Mouse (Mus musculus): ENCODE measurements around the gene Hivep2. TPM values are rescaled to one million over a fixed set of nuclear protein-coding genes. Genes with fewer than 3 reads are reported as not detected.

Gene Hivep2
- total RNA-seq, 2 experiments from 2014 or later = 28.1 to 28.8 TPM

DNA sequence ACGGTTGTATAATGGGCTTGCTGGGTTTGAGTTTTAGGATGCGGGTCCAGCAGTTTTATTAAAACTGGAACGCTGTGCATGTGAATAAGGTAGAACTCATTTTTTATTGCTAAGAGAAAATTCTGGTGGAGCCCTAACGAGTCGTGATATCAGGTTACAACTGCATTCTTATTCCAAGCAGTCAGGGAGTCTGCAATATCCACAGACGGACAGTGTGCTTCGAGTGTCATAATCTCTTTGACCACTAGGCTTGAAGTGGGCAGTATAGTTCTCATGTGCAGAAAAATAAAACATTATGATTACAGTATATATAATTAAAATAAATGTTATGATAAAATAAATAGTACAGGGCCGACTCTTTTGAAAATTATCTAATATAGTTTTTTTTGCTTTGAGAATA lies 3.1 kb downstream of the Hivep2 start:
- peak in 1 of 2 experiments; percentile 52 for DNase-seq
- intact Hi-C loops (cut with DNase I) = loop anchor here (5.0 kb wide), 2 partner anchors 228 to 353 kb away; no protein-coding TSS in a partner anchor

DNA sequence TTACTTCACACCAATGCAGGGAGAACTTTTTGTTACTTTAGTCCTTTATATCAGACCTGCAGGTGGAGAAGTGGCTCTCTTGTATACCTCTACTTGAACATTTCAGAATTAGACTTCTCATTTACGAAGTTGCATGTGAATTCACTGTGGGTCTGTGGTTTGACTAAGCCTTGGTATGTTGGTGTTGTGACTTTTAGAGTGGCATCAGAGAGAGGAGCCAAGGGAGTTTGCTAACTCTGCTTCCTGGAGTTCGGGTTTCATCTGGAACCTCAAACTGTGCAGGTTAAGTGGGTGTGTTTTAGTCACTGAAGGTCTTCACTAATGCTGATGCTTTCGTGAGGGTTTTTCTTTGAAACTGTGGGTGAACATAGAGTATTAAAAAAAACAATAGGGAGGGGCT lies 4.4 kb downstream of the Hivep2 start:
- intact Hi-C loops (cut with DNase I) = no loop called here
- no peak for DNase-seq

GRCm38 (mm10) chr10:13971268-13971667 lies 5.4 kb downstream of the Hivep2 start:
- DNase-seq = no peak
- intact Hi-C loops (cut with DNase I) = no loop called here

GRCm38 (mm10) chr10:13973563-13974179 lies 7.8 kb downstream of the Hivep2 start:
- intact Hi-C loops (cut with DNase I) = no loop called here
- DNase-seq = no peak

DNA sequence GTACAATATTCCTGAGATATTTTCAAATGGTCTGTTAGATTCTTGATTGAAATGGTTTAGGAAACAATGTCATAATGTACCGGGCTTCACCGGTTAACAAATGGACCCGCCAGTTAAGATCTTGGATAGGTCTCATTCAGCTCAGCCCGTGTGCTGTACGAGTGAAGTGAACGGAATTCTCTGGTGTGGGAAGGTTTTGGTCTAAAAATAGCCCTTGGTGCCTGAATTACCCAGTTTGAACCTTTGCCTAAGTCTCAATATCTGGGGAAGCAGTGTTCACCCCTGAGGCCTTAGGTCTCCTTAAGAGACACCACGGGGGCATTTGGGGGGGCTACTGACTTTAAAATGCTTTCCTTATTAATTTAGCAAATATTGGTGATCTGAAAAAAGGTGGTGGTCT lies 8.6 kb downstream of the Hivep2 start:
- DNase-seq = no peak
- intact Hi-C loops (cut with DNase I) = no loop called here

GRCm38 (mm10) chr10:13975861-13976260 lies 10.0 kb downstream of the Hivep2 start:
- intact Hi-C loops (cut with DNase I) = no loop called here
- no peak for DNase-seq

- intact Hi-C loops (cut with DNase I) = no loop called here
- no peak for DNase-seq
These were observed 10.4 kb downstream of the Hivep2 start for GRCm38 (mm10) chr10:13976267-13976666.

GRCm38 (mm10) chr10:13982271-13982670 lies 16.4 kb downstream of the Hivep2 start:
- intact Hi-C loops (cut with DNase I) = loop anchor here (2.0 kb wide), 1 partner anchor 15 kb away; the partner anchor contains the start of gene Hivep2

GRCm38 (mm10) chr10:13982769-13983381 lies 17.0 kb downstream of the Hivep2 start:
- intact Hi-C loops (cut with DNase I) = loop anchor here (2.0 kb wide), 1 partner anchor 16 kb away; the partner anchor contains the start of gene Hivep2
- peak; percentile 78 to 82 for DNase-seq

More at GRCm38 (mm10) chr10:13982271-13982670, 16.4 kb downstream of the Hivep2 start:
- no peak for DNase-seq

- DNase-seq = peak in 1 of 2 experiments; percentile 34
- intact Hi-C loops (cut with DNase I) = loop anchor here (2.0 kb wide), 1 partner anchor 17 kb away; the partner anchor contains the start of gene Hivep2
These were observed 17.8 kb downstream of the Hivep2 start for GRCm38 (mm10) chr10:13983631-13984030.

- intact Hi-C loops (cut with DNase I) = no loop called here
- DNase-seq = no peak
These were observed 18.4 kb downstream of the Hivep2 start for GRCm38 (mm10) chr10:13984233-13984632.

DNA sequence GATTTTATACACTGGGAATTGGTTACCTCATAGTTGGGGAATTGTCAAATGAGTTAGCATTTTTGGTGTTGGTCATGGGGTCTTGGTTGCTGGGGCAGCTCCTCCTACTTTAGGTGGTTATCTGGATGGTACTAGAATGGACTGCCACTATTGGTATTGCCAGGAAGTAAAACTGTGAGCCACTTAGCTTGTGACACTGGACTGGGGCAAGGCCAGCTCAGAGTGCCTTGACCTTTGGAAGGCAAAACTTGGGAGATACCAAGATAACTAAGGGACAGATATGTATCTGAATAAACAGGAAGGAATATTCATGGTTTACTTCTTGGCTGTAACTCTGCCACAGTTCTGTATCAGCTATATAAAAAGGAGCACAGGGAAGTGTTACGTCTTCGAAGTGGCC lies 20.7 kb downstream of the Hivep2 start:
- intact Hi-C loops (cut with DNase I) = no loop called here
- DNase-seq = no peak

- intact Hi-C loops (cut with DNase I) = no loop called here
- DNase-seq = no peak
These were observed 21.5 kb downstream of the Hivep2 start for GRCm38 (mm10) chr10:13987336-13987735.

GRCm38 (mm10) chr10:13988280-13988679 lies 22.4 kb downstream of the Hivep2 start:
- intact Hi-C loops (cut with DNase I) = no loop called here
- DNase-seq = no peak

DNA sequence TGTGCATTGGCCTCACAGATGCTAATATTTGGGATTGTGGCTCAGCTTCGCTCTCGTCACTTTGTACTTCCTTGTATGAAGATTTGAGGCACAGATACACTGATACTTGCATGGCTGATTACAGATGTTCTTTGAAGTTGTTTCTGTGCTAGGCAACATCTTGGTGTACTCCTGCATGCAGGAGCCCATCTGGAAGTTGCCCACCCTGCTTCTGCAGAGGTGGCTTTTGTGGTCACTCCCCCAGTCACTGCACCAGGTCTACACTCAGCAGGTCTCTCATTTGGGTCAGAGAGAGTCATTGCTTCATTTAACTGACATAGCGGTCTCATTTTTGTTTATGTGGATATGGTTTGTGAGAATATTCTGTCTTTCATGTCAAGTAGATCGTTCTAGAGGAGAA lies 22.9 kb downstream of the Hivep2 start:
- no peak for DNase-seq
- intact Hi-C loops (cut with DNase I) = no loop called here

DNA sequence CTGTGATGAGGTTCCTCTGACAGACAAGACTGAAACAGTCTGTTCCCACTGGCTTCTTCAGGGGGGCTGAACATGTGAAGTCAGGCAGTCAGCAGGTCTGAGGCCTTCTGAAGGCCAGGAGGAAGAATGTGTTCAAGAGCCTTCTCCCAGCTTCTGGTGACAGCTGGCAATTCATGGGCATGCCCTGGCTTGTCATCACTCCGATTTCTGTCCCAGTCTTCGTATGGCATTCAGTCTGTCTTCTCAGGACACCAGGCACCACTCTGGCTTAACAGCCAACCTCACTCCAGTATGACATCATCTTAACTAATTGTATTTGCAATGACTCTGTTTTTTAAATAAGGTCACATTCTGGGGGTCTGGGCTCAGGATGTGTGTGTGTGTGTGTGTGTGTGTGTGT lies 25.0 kb downstream of the Hivep2 start:
- DNase-seq = peak in 1 of 2 experiments; percentile 18
- intact Hi-C loops (cut with DNase I) = no loop called here

- no peak for DNase-seq
- intact Hi-C loops (cut with DNase I) = no loop called here
These were observed 27.5 kb downstream of the Hivep2 start for GRCm38 (mm10) chr10:13993411-13993810.

DNA sequence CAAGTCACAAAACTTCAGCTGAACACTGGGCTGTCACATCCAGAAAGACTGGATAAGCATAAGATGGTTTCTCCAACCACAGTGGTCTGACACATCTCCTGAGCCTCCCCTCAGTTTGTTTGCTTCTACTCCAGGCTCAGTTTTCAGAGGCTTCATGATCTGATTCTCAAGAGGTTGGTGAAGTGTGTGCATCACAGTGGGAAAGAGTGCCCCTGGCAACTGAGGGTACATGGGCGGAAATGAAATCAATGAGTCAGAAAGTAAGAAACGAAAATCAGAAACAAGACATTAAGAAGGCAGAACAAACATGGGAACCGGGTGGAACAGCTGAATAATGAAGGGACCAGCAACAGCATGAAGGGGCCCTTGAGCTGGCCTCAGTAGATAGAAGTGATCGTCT lies 31.5 kb downstream of the Hivep2 start:
- intact Hi-C loops (cut with DNase I) = no loop called here
- DNase-seq = no peak

DNA sequence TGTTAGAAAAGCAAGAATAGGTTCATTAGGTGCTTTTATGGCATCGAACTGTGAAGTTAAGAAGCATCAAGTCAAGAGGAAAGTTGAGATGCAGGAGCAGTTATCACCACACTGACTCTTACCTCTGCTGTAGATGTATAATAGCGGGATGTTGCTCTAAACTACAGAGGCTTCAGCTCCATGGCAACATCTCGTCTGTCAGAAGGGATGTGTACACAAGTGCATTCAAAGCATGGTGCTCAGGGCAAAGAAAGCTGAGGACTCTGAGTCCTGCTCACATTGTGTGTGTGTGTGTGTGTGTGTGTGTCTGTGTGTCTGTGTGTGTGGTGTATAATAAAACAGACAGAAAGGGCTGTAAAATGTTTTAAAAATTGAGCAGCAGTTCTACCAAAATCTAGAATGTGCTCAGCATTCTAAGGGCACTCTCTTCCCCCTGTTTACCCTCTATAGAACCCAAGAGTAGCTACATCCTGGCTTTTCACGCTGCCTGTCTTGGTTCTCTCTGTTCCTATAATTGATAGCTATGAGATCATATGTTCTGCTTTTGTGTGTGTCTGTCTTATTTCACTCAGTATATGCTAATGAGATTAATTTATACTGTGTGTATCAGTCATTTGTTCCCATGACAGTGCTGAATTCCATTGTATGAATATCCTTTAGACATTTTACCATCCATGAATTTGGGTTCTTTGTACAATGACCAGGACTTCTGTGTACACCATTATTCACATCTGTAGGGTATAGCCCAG lies 39.1 kb downstream of the Hivep2 start:
- DNase-seq = no peak
- intact Hi-C loops (cut with DNase I) = no loop called here

- intact Hi-C loops (cut with DNase I) = loop anchor here (1.0 kb wide), 1 partner anchor 10 kb away; no protein-coding TSS in a partner anchor
- no peak for DNase-seq
These were observed 43.8 kb downstream of the Hivep2 start for GRCm38 (mm10) chr10:14009721-14010120.

DNA sequence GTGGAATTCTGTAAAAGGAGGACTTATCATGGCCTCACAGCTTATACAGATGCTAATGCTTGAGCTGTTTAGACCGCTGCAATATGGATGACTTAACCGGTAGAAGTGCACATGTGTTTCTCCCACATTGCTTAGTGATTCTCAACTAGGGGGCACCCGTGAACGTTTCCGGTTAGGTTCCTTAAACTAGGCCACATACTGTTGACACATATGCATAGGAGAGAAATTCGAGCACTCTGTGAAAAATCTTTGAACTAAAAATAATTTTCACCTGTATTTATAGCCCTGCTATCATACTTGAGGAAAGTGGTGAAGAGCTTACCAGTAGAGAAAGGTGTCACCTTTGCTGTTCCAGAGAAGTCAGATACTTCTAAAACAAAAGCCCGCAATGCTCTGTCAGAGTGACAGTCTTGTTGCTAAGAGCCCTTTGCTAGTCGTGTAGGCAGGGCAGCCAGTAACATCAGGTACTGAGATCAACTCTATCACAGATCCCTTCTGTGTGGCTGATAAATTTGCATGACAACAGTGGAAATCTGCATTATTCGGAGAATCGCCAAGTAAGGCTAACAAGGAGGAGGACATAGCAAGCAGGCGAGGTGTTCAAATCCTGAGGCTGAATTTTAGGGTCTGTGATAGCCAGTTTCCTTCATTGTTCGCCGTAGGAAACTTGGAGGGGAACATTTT lies 50.6 kb downstream of the Hivep2 start:
- intact Hi-C loops (cut with DNase I) = no loop called here
- DNase-seq = no peak
